Mouse (Mus musculus) heart, embryonic 11.5 days (tissue): ENCODE measurements around the gene Tnks1bp1. TPM values are rescaled to one million over a fixed set of nuclear protein-coding genes. Genes with fewer than 3 reads are reported as not detected.

Source experiments
- ATAC-seq: fragments of 200-750 bp; cut with Nextera tagmentation; replicated peaks from 2 replicates; pipeline ENCODE4 v1.8.0; 2017; ENCODE audit warnings: moderate library complexity; ENCODE audit not compliant: insufficient number of reproducible peaks, low FRiP score, low TSS enrichment
- H3K27ac ChIP-seq: fragments of 300-500 bp; sonication (generic); 2 replicates; pipeline ENCODE4 v1.5.1; 2014; ENCODE audit warnings: mild to moderate bottlenecking, low read depth, low read length
- H3K27me3 ChIP-seq: fragments of 300-500 bp; sonication (generic); 2 replicates; pipeline ENCODE4 v1.6.1; 2014; ENCODE audit warnings: mild to moderate bottlenecking, low read length, mixed read lengths; ENCODE audit not compliant: control insufficient read depth, insufficient read depth
- H3K36me3 ChIP-seq: fragments of 300-500 bp; sonication (generic); 2 replicates; pipeline ENCODE4 v1.6.1; 2014; ENCODE audit warnings: mild to moderate bottlenecking, low read length, moderate library complexity, mixed read lengths; ENCODE audit not compliant: control insufficient read depth, insufficient read depth
- H3K4me1 ChIP-seq: fragments of 300-500 bp; sonication (generic); 2 replicates; pipeline ENCODE4 v1.6.1; 2014; ENCODE audit warnings: low read length; ENCODE audit not compliant: control insufficient read depth, insufficient read depth
- H3K4me2 ChIP-seq: fragments of 300-500 bp; sonication (generic); 2 replicates; pipeline ENCODE4 v1.6.1; 2014; ENCODE audit warnings: mild to moderate bottlenecking, moderate library complexity
- H3K4me3 ChIP-seq: fragments of 300-500 bp; sonication (generic); 2 replicates; pipeline ENCODE4 v1.5.1; 2014; ENCODE audit warnings: low read depth, low read length
- H3K9ac ChIP-seq: fragments of 300-500 bp; sonication (generic); 2 replicates; pipeline ENCODE4 v1.6.1; 2014; ENCODE audit warnings: mild to moderate bottlenecking, low read depth, low read length, moderate library complexity
- H3K9me3 ChIP-seq: fragments of 300-500 bp; sonication (generic); replicated peaks from 2 replicates; pipeline ENCODE4 v1.6.1; 2016; ENCODE audit warnings: low read length; ENCODE audit not compliant: control insufficient read depth
- WGBS: fragments of 180-500 bp; shearing (Covaris S2); extraction: QIAGEN DNeasy Blood & Tissue Kit; methylation state at CpG from one replicate; pipeline ENCODE4 v1.1.7; 2014; ENCODE audit not compliant: insufficient replicate concordance; 5-methylcytosine and 5-hydroxymethylcytosine counted together
- polyA plus RNA-seq: library from polyadenylated mRNA; unstranded; fragments of >200 nt; fragmentation: Nextera tagmentation; extraction: Ambion mirVana; gene quantifications from 2 replicates; pipeline ENCODE4 v1.2.1, GENCODE M21; 2014

Tnks1bp1 gene
- polyA plus RNA-seq, 1 experiment from 2014 or later, result 7.0 TPM

GRCm38 (mm10) chr2:85030989-85031388, 16.8 kb upstream of the Tnks1bp1 start:
- H3K4me1 ChIP-seq, result no peaks in the 10 kb centered on the region
- H3K27ac ChIP-seq, result no peak overlapping the region
- H3K4me3 ChIP-seq, result no peak overlapping the region
- WGBS, result 54% methylated on average over 6 of the region's 6 CpGs
- no peak for ATAC-seq
- no peak overlapping the region for H3K4me2 ChIP-seq
- no peaks in the 10 kb centered on the region for H3K9me3 ChIP-seq
- no peak overlapping the region for H3K9ac ChIP-seq
- H3K27me3 ChIP-seq, result no peaks in the 10 kb centered on the region
- no peaks in the 10 kb centered on the region for H3K36me3 ChIP-seq

GRCm38 (mm10) chr2:85033121-85033520, 14.7 kb upstream of the Tnks1bp1 start:
- ATAC-seq, result no peak
- Histone ChIP-seq H3K4me1 (0 out of 2 replicates have a peak, but pooled peaks cover 2% of the 10 kb centered on the region), H3K36me3 (no peaks in the 10 kb centered on the region), H3K9ac (no peak overlapping the region), H3K4me3 (no peak overlapping the region), H3K27ac (no peak overlapping the region), H3K27me3 (no peaks in the 10 kb centered on the region), H3K4me2 (no peak overlapping the region), H3K9me3 (no peaks in the 10 kb centered on the region)
- 62% methylated on average over 2 of the region's 2 CpGs for WGBS

GRCm38 (mm10) chr2:85034169-85034568, 13.7 kb upstream of the Tnks1bp1 start:
- 73% methylated on average over 7 of the region's 7 CpGs for WGBS
- Histone ChIP-seq H3K36me3 (peaks cover 3% of the 10 kb centered on the region; the same call in 1 of the 2 replicates), H3K9me3 (no peaks in the 10 kb centered on the region), H3K9ac (no peak overlapping the region), H3K27ac (no peak overlapping the region), H3K4me1 (0 out of 2 replicates have a peak, but pooled peaks cover 4% of the 10 kb centered on the region), H3K27me3 (no peaks in the 10 kb centered on the region), H3K4me2 (no peak overlapping the region), H3K4me3 (no peak overlapping the region)
- no peak for ATAC-seq

GRCm38 (mm10) chr2:85036507-85037046, 11.2 kb upstream of the Tnks1bp1 start:
- H3K9ac ChIP-seq, result peak overlapping the region; percentile 99
- H3K4me3 ChIP-seq, result peak overlapping the region; percentile 80
- peaks cover 24% of the 10 kb centered on the region for H3K36me3 ChIP-seq
- H3K4me2 ChIP-seq, result peak overlapping the region; percentile 90
- H3K27ac ChIP-seq, result peak overlapping the region; percentile 85
- H3K9me3 ChIP-seq, result no peaks in the 10 kb centered on the region
- 8% methylated on average over 11 of the region's 11 CpGs for WGBS
- peak; percentile 16; the same call in 1 of the 2 replicates for ATAC-seq
- H3K27me3 ChIP-seq, result no peaks in the 10 kb centered on the region
- 0 out of 2 replicates have a peak, but pooled peaks cover 4% of the 10 kb centered on the region for H3K4me1 ChIP-seq

GRCm38 (mm10) chr2:85037047-85038026, 10.5 kb upstream of the Tnks1bp1 start, which contains the start of the genes Ssrp1 and P2rx3:
Ssrp1 (plus strand) TSS chr2:85037234.
P2rx3 (minus strand) TSS chr2:85037462.
- Histone ChIP-seq H3K4me3 (peak within 1 kb of the TSS; percentile 80), H3K9me3 (no peaks in the 10 kb centered on the region), H3K4me1 (0 out of 2 replicates have a peak, but pooled peaks cover 4% of the 10 kb centered on the region), H3K4me2 (peak within 1 kb of the TSS; percentile 90), H3K9ac (peak within 1 kb of the TSS; percentile 99), H3K27ac (peak within 1 kb of the TSS; percentile 85), H3K27me3 (no peaks in the 10 kb centered on the region), H3K36me3 (peaks cover 31% of the 10 kb centered on the region)
- 1% methylated on average over 66 of the region's 66 CpGs for WGBS
- peak; percentile 92 for ATAC-seq

- 0 out of 2 replicates have a peak, but pooled peaks cover 4% of the 10 kb centered on the region for H3K4me1 ChIP-seq
- 83% methylated on average over 13 of the region's 13 CpGs for WGBS
- H3K27me3 ChIP-seq, result no peaks in the 10 kb centered on the region
- H3K36me3 ChIP-seq, result peaks cover 35% of the 10 kb centered on the region
- H3K9ac ChIP-seq, result peak overlapping the region; percentile 99
- no peak for ATAC-seq
- peak overlapping the region; percentile 85; the same call in 1 of the 2 replicates for H3K27ac ChIP-seq
- peak overlapping the region; percentile 80 for H3K4me3 ChIP-seq
- H3K4me2 ChIP-seq, result peak overlapping the region; percentile 90
- no peaks in the 10 kb centered on the region for H3K9me3 ChIP-seq
Measured at GRCm38 (mm10) chr2:85038336-85038735, 9.5 kb upstream of the Tnks1bp1 start.

- Histone ChIP-seq H3K27me3 (no peaks in the 10 kb centered on the region), H3K4me3 (no peak overlapping the region), H3K9me3 (no peaks in the 10 kb centered on the region), H3K4me2 (no peak overlapping the region), H3K36me3 (peaks cover 49% of the 10 kb centered on the region), H3K4me1 (peaks cover 9% of the 10 kb centered on the region; the same call in 1 of the 2 replicates), H3K9ac (no peak overlapping the region), H3K27ac (no peak overlapping the region)
- WGBS, result 91% methylated on average over 7 of the region's 7 CpGs
- ATAC-seq, result no peak
Measured at GRCm38 (mm10) chr2:85043623-85044022, 4.2 kb upstream of the Tnks1bp1 start.

GRCm38 (mm10) chr2:85046222-85046621, 1.6 kb upstream of the Tnks1bp1 start:
- H3K4me1 ChIP-seq, result peaks cover 28% of the 10 kb centered on the region
- 71% methylated on average over 8 of the region's 8 CpGs for WGBS
- H3K9me3 ChIP-seq, result no peaks in the 10 kb centered on the region
- no peak for ATAC-seq
- no peak overlapping the region for H3K27ac ChIP-seq
- peaks cover 31% of the 10 kb centered on the region for H3K36me3 ChIP-seq
- no peak overlapping the region for H3K4me2 ChIP-seq
- H3K9ac ChIP-seq, result no peak overlapping the region
- H3K27me3 ChIP-seq, result no peaks in the 10 kb centered on the region
- H3K4me3 ChIP-seq, result no peak overlapping the region
